Mouse (Mus musculus): ENCODE data around the gene Nup88. TPM values are rescaled to one million over a fixed set of nuclear protein-coding genes. Genes with fewer than 3 reads are reported as not detected.

The Nup88 gene
- polyA plus RNA-seq, 1 experiment from 2014 or later = 134 TPM

- Histone ChIP-seq H3K4me2 (replicated peaks) (peak within 1 kb of the TSS; percentile 90), H3K27me3 (no peaks in the 10 kb centered on the region), H3K9me3 (no peaks in the 10 kb centered on the region), H3K36me3 (peaks cover 74% of the 10 kb centered on the region), H3K4me3 (peak within 1 kb of the TSS; percentile 100), H3K4me1 (peaks cover 12% of the 10 kb centered on the region), H3K27ac (no peak within 1 kb of the TSS), H3K9ac (peak within 1 kb of the TSS; percentile 97)
- under 1% methylated on average over 62 of the region's 64 CpGs for WGBS
- ATAC-seq (ENCODE audit: low FRiP score, low read depth) = peak; percentile 93
These were observed 12.9 kb upstream of the Nup88 start, which contains the start of gene C1qbp for GRCm38 (mm10) chr11:70982557-70983228. Gene C1qbp (minus strand): TSS chr11:70983026.

- ATAC-seq (ENCODE audit: low FRiP score, low read depth) = no peak
- H3K27ac ChIP-seq = no peak overlapping the region
- H3K9me3 ChIP-seq = no peaks in the 10 kb centered on the region
- WGBS = 9% methylated on average over 12 of the region's 12 CpGs
- H3K4me3 ChIP-seq = peak overlapping the region; percentile 100
- H3K4me2 ChIP-seq (replicated peaks) = peak overlapping the region; percentile 90
- peak overlapping the region; percentile 97 for H3K9ac ChIP-seq
- H3K27me3 ChIP-seq = no peaks in the 10 kb centered on the region
- peaks cover 12% of the 10 kb centered on the region for H3K4me1 ChIP-seq
- H3K36me3 ChIP-seq = peaks cover 74% of the 10 kb centered on the region
These were observed 12.3 kb upstream of the Nup88 start for GRCm38 (mm10) chr11:70982030-70982429.

DNA sequence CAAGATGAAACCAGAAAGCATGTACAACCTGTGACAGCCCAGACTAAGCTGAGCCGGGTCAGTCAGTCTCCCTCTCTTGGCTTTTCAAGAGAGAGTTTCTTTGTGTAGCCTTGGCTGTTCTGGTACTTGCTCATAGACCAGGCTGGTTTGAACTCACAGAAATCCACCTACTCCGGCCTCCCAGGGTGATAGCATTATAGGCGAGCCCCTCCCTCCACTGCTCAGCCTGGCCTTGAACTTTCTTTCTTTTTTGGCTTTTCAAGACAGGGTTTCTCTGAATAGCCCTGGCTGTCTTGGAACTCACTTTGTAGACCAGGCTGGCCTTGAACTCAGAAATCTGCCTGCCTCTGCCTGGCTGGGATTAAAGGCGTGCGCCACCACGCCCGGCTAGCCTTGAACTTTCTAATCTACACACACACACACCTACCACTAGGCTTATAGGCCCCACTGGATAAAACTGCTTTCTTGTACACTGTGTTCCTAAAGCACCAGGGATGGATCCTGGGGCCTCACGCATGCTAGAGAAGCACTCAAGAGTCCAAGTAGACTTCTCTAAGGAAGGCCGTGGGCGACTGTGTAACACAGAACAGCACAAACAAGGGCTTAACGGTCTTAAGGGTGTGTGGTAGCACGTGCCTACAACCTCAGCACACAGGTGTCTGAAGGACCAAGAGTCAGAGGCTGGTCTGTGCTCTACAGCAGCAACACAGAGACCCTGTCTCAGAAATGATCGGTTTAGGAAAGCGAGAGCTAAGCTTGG is 11.2 kb upstream of the Nup88 start:
- peaks cover 12% of the 10 kb centered on the region for H3K4me1 ChIP-seq
- peaks cover 74% of the 10 kb centered on the region for H3K36me3 ChIP-seq
- no peaks in the 10 kb centered on the region for H3K9me3 ChIP-seq
- WGBS = 90% methylated on average over 14 of the region's 14 CpGs
- no peak overlapping the region for H3K9ac ChIP-seq
- ATAC-seq (ENCODE audit: low FRiP score, low read depth) = no peak
- H3K4me2 ChIP-seq (replicated peaks) = peak overlapping the region; percentile 90
- no peak overlapping the region for H3K27ac ChIP-seq
- no peaks in the 10 kb centered on the region for H3K27me3 ChIP-seq
- H3K4me3 ChIP-seq = peak overlapping the region; percentile 100; the same call in 1 of the 2 replicates

DNA sequence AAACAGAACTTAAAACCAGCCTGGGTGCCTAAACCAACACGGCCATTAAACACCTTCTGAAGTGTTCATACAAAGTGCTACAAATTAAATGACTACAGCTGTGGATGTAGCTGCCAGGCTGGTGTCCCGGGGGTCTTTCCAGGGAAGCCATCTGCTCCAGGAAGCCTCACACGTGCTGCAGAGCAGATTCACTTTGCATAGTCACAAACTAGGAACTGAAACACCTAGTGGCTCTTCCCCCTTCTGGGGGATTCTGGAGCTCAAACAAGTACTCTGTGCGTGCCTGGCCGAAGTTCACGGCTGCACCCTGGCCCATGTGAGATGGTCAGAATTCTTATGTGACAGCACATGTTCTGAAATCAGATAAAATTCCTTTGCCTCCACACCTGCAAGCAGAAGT is 10.5 kb upstream of the Nup88 start:
- ATAC-seq (ENCODE audit: low FRiP score, low read depth) = no peak
- WGBS = 88% methylated on average over 6 of the region's 6 CpGs

DNA sequence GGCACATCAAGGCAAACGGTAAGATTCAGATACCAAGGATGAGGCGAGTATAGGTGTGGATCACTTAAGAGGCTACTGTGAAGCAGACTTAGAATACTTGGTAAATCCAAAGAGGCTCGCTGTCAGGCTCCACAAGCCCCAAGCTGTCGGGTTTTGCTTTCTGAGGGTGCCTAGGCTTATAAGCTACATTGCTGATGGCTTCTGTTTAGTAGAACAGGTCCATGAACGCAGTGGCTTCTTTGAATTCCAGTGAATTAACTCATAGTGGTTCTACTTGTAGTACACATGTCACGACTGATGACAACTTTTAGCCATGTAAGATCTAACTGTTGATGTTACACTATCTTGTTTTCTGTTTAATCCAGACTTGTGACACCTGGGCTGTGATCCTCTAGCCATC is 7.5 kb upstream of the Nup88 start:
- 87% methylated on average over 6 of the region's 6 CpGs for WGBS
- Histone ChIP-seq H3K27me3 (no peaks in the 10 kb centered on the region), H3K4me2 (replicated peaks) (no peak overlapping the region), H3K27ac (no peak overlapping the region), H3K36me3 (peaks cover 84% of the 10 kb centered on the region), H3K4me1 (peaks cover 12% of the 10 kb centered on the region), H3K9ac (no peak overlapping the region), H3K4me3 (no peak overlapping the region), H3K9me3 (no peaks in the 10 kb centered on the region)
- no peak for ATAC-seq (ENCODE audit: low FRiP score, low read depth)

More for the DNA sequence above, 10.5 kb upstream of the Nup88 start:
- H3K9me3 ChIP-seq = no peaks in the 10 kb centered on the region
- no peak overlapping the region for H3K4me2 ChIP-seq (replicated peaks)
- peaks cover 12% of the 10 kb centered on the region for H3K4me1 ChIP-seq
- H3K27me3 ChIP-seq = no peaks in the 10 kb centered on the region
- H3K9ac ChIP-seq = no peak overlapping the region
- no peak overlapping the region for H3K4me3 ChIP-seq
- H3K27ac ChIP-seq = no peak overlapping the region
- H3K36me3 ChIP-seq = peaks cover 74% of the 10 kb centered on the region

DNA sequence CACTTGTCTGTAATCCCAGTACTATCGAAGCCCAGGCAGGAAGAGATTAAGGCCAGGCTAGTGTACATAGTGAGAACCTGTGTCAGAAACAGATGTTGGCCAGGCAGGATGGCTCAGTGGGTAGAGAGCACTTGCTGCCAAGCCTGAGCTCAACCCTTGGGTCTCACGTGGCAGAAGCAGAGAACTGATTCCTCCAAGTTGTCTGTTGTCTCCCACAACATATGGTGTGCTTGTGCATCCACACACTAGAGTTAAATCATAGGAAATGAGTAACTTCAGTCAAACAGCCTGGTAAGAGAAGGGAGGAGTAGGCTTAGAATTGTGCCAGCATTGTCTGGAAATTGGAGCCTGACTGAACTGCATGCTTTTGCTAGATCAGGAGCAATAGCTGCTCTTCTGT is 5.4 kb upstream of the Nup88 start:
- Histone ChIP-seq H3K36me3 (peaks cover 72% of the 10 kb centered on the region), H3K9ac (no peak overlapping the region), H3K4me1 (peaks cover 6% of the 10 kb centered on the region), H3K4me3 (no peak overlapping the region), H3K27ac (no peak overlapping the region), H3K4me2 (replicated peaks) (no peak overlapping the region), H3K27me3 (no peaks in the 10 kb centered on the region), H3K9me3 (no peaks in the 10 kb centered on the region)
- ATAC-seq (ENCODE audit: low FRiP score, low read depth) = no peak
- 77% methylated on average over 2 of the region's 2 CpGs for WGBS

- Histone ChIP-seq H3K9me3 (no peaks in the 10 kb centered on the region), H3K9ac (no peak overlapping the region), H3K27ac (no peak overlapping the region), H3K4me1 (peaks cover 10% of the 10 kb centered on the region), H3K36me3 (peaks cover 60% of the 10 kb centered on the region), H3K4me2 (replicated peaks) (no peak overlapping the region), H3K4me3 (no peak overlapping the region), H3K27me3 (no peaks in the 10 kb centered on the region)
- 68% methylated on average over 4 of the region's 4 CpGs for WGBS
- no peak for ATAC-seq (ENCODE audit: low FRiP score, low read depth)
These were observed 4.2 kb upstream of the Nup88 start for GRCm38 (mm10) chr11:70973947-70974346.

- WGBS = 70% methylated on average over 1 of the region's 1 CpGs
- Histone ChIP-seq H3K9ac (no peak overlapping the region), H3K27ac (no peak overlapping the region), H3K4me2 (replicated peaks) (no peak overlapping the region), H3K27me3 (no peaks in the 10 kb centered on the region), H3K4me1 (peaks cover 18% of the 10 kb centered on the region), H3K36me3 (peaks cover 46% of the 10 kb centered on the region), H3K9me3 (no peaks in the 10 kb centered on the region), H3K4me3 (no peak overlapping the region)
- no peak for ATAC-seq (ENCODE audit: low FRiP score, low read depth)
These were observed 2.8 kb upstream of the Nup88 start for GRCm38 (mm10) chr11:70972586-70972985.

DNA sequence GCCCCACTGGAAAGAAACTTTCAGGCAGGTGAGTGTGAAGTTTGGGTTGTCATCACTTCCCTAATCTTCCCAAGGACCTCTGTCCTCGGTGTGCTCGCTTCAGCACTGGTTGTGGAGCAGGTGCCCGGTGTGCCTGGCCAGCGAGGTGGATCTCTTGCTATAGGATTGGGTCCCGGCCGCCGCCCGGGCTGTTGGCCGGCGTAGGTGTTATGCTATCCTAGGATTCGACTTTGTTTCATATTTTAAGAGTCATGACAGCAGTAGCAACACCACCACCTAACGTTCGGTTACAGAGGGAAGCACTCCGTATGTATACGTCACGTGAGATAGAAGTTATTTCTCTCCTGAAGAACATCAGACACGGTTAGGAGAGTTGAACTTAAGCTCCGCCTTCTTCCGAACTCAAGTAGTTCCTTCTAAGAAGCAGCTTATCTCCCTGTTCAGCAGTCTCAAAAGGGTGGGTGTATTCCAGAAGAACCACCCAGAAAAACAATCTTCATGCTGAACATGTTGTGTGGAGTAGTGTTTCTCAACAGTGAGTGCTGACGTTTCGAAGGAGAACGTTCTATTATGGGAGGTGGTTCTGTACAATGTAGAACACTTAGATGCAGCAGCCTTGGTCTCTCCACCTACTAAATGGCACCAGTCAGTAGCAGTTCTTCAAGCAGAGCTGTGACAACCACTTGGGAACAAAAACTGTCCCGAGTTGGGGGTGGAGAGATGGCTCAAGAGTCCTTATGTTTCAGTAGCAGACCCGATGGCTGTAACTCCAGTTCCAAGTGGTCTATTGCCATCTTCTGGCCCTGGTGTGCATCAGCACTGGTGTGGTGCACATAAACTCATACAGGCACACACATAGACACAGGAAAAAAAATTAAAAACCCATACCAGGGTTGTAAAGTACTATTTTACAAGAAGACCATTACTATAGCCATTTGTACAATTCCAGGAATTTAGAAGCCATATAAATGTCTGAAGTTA is 1.1 kb upstream of the Nup88 start:
- 18% methylated on average over 24 of the region's 24 CpGs for WGBS

GRCm38 (mm10) chr11:70969271-70969794 is 440 bp downstream of the Nup88 start:
- ATAC-seq (ENCODE audit: low FRiP score, low read depth) = no peak; the same call in 1 of the 2 replicates
- Histone ChIP-seq H3K27me3 (no peaks in the 10 kb centered on the region), H3K4me3 (peak overlapping the region; percentile 94), H3K4me1 (peaks cover 18% of the 10 kb centered on the region), H3K9me3 (no peaks in the 10 kb centered on the region), H3K27ac (peak overlapping the region; percentile 80), H3K9ac (peak overlapping the region; percentile 92), H3K36me3 (peaks cover 41% of the 10 kb centered on the region), H3K4me2 (replicated peaks) (peak overlapping the region; percentile 83)
- WGBS = 1% methylated on average over 25 of the region's 25 CpGs

More for the DNA sequence above, 1.1 kb upstream of the Nup88 start:
- H3K36me3 ChIP-seq = peaks cover 40% of the 10 kb centered on the region
- peak; percentile 2; the same call in 1 of the 2 replicates for ATAC-seq (ENCODE audit: low FRiP score, low read depth)
- H3K27ac ChIP-seq = peak overlapping the region; percentile 84
- peak overlapping the region; percentile 83 for H3K4me2 ChIP-seq (replicated peaks)
- H3K4me3 ChIP-seq = peak overlapping the region; percentile 94
- H3K9ac ChIP-seq = peak overlapping the region; percentile 67
- peaks cover 18% of the 10 kb centered on the region for H3K4me1 ChIP-seq
- H3K9me3 ChIP-seq = no peaks in the 10 kb centered on the region
- H3K27me3 ChIP-seq = no peaks in the 10 kb centered on the region

DNA sequence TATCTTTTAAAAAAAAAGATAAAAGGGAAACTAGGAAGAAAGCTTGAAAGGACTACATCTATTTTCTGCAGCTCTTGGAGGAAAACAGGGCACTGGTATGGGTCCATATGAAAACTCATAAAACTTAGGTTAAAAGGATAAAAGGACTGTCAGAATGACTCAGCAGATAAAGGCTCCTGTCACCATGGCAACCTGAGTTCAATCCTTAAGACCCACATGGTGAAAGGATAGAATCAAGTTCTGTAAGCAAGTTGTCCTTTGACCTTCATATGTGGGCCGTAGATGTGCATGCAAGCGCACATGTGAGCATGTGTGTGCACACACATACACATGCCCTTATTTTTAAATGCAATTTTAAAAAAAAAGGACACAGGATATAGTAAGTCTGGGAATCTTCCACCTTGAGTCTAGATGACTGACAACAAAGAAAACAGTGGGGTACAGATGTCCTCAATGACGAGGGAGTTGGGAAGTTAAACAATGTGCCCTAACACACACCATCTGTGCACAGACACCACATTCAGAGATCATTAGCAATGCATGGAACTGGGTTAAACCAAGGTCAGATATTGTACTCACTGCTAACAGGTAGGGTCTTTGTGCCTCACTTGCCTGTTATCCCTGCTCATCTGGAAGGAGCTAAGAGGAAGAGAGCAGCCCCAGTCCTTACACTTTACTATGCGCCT is 5.4 kb downstream of the Nup88 start:
- Histone ChIP-seq H3K9me3 (no peaks in the 10 kb centered on the region), H3K9ac (no peak overlapping the region), H3K36me3 (peaks cover 75% of the 10 kb centered on the region), H3K4me2 (replicated peaks) (no peak overlapping the region), H3K4me1 (peaks cover 12% of the 10 kb centered on the region), H3K27ac (no peak overlapping the region), H3K27me3 (no peaks in the 10 kb centered on the region), H3K4me3 (no peak overlapping the region)
- ATAC-seq (ENCODE audit: low FRiP score, low read depth) = no peak
- 86% methylated on average over 4 of the region's 4 CpGs for WGBS
